Mouse (Mus musculus): ENCODE measurements around the gene Dzip1l.

The Dzip1l gene

GRCm38 (mm10) chr9:99710297-99710696, 81.0 kb downstream of the Dzip1l start:
- no peak for DNase-seq (ENCODE audit: extremely low read depth, insufficient read length, low spot score)

GRCm38 (mm10) chr9:99717134-99717533, 87.8 kb downstream of the Dzip1l start, which contains the start of gene Cldn18:
Cldn18 (minus strand) TSS chr9:99717267.
- no peak for DNase-seq (ENCODE audit: extremely low read depth, insufficient read length, low spot score)
